8 mouse cellular contexts compared by ENCODE assay signal in genomic region chr3:145681348-145681935, GRCm38 (mm10). TPM values are rescaled to one million over a fixed set of nuclear protein-coding genes. Genes with fewer than 3 reads are reported as not detected.
DNase-seq lines count a peak whose midpoint lies in the region; ATAC-seq and TF ChIP-seq lines count a peak whose summit lies in the region.

No protein-coding gene starts in this region.

- H3K9me3 ChIP-seq in kidney, embryonic 15.5 days (replicated peaks): no peaks in the 10 kb centered on the region
- H3K9me3 ChIP-seq in heart, embryonic 13.5 days: no peaks in the 10 kb centered on the region

- H3K9ac ChIP-seq in kidney, embryonic 15.5 days: no peak overlapping the region
- H3K9ac ChIP-seq in heart, embryonic 13.5 days: no peak overlapping the region

- H3K27me3 ChIP-seq in kidney, embryonic 15.5 days: no peaks in the 10 kb centered on the region
- no peaks in the 10 kb centered on the region for H3K27me3 ChIP-seq in heart, embryonic 13.5 days (replicated peaks)
- H3K27me3 ChIP-seq in thymus, adult 2 months (ENCODE audit: control insufficient read depth, insufficient read depth, low read length): no peaks in the 10 kb centered on the region

- intact Hi-C loops in left cerebral cortex, adult 2 months (cut with DNase I): no loop called here

- no peak overlapping the region for H3K4me2 ChIP-seq in kidney, embryonic 15.5 days
- H3K4me2 ChIP-seq in heart, embryonic 13.5 days: peak overlapping the region; percentile 20; the same call in 1 of the 2 replicates

- 0 out of 2 replicates have a peak, but pooled peaks cover 3% of the 10 kb centered on the region for H3K36me3 ChIP-seq in kidney, embryonic 15.5 days
- H3K36me3 ChIP-seq in heart, embryonic 13.5 days: peaks cover 7% of the 10 kb centered on the region; the same call in 1 of the 2 replicates
- H3K36me3 ChIP-seq in thymus, adult 2 months (ENCODE audit: control insufficient read depth, insufficient read depth, low read length): no peaks in the 10 kb centered on the region

- H3K4me1 ChIP-seq in kidney, embryonic 15.5 days: peaks cover 15% of the 10 kb centered on the region
- H3K4me1 ChIP-seq in heart, embryonic 13.5 days: peaks cover 23% of the 10 kb centered on the region
- H3K4me1 ChIP-seq in thymus, adult 2 months (replicated peaks; ENCODE audit: control insufficient read depth, insufficient read depth, low read length): no peaks in the 10 kb centered on the region

- ATAC-seq in kidney, embryonic 15.5 days (replicated peaks; ENCODE audit: low FRiP score): no peak
- ATAC-seq in heart, embryonic 13.5 days (ENCODE audit: extremely low read depth, insufficient number of reproducible peaks, low FRiP score, low TSS enrichment): no peak

- TF ChIP-seq CTCF in left cerebral cortex, adult 2 months (IDR thresholded peaks at IDR 0.05): no peak
- no peak for TF ChIP-seq CTCF in thymus, adult 2 months (IDR thresholded peaks at IDR 0.05; ENCODE audit: borderline replicate concordance, control insufficient read depth, extremely low read depth, insufficient read depth, low read length, poor library complexity)

- no peak overlapping the region for H3K27ac ChIP-seq in kidney, embryonic 15.5 days
- 0 out of 2 replicates have a peak overlapping the region, but pooled peaks have one; percentile 5 for H3K27ac ChIP-seq in heart, embryonic 13.5 days (replicated peaks)
- H3K27ac ChIP-seq in left cerebral cortex, adult 2 months: peak overlapping the region; percentile 69; the same call in 1 of the 2 replicates
- no peak overlapping the region for H3K27ac ChIP-seq in thymus, adult 2 months (ENCODE audit: control insufficient read depth, insufficient read depth, low read length)

- WGBS in kidney, embryonic 15.5 days: 85% methylated on average over 10 of the region's 10 CpGs
- WGBS in heart, embryonic 13.5 days: 58% methylated on average over 10 of the region's 10 CpGs
- 95% methylated on average over 10 of the region's 10 CpGs for WGBS in thymus, adult 2 months

- DNase-seq in kidney, adult 18-20 months: peak; percentile 62
- DNase-seq in cerebellum, adult 18-20 months: peak; percentile 54
- peak in 1 of 2 experiments; percentile 35 for DNase-seq in left cerebral cortex, adult 2 months (ENCODE audit: extremely low spot score in 1 of 2, low spot score in 2 of 2)
- no peak for DNase-seq in thymus, postnatal 10 days (ENCODE audit: low spot score in 2 of 2)
- DNase-seq in thymus, adult 2 months: no peak
- DNase-seq in urinary bladder, adult 18-20 months (ENCODE audit: low spot score in 2 of 2): no peak

- H3K4me3 ChIP-seq in kidney, embryonic 15.5 days (replicated peaks): no peak overlapping the region
- H3K4me3 ChIP-seq in heart, embryonic 13.5 days: no peak overlapping the region
- no peak overlapping the region for H3K4me3 ChIP-seq in left cerebral cortex, adult 2 months
- H3K4me3 ChIP-seq in thymus, adult 2 months (ENCODE audit: control insufficient read depth, insufficient read depth, low read length): no peak overlapping the region

- TF ChIP-seq POLR2A in thymus, adult 2 months (IDR thresholded peaks at IDR 0.05; ENCODE audit: control insufficient read depth, extremely low read depth, insufficient read depth, low read length, poor library complexity): no peak

RNA-seq across cellular contexts. Expression of gene Ccn1, which starts 31.7 kb away (rescaled TPM):
- polyA plus RNA-seq in kidney, embryonic 15.5 days (2015; fragmentation: Nextera tagmentation; extraction: Ambion mirVana): 67.7 and 68.6 TPM in 2 replicates
- 60.0 and 62.1 TPM in 2 replicates for polyA plus RNA-seq in heart, embryonic 13.5 days (2015; fragmentation: Nextera tagmentation; extraction: Ambion mirVana)
- 10 to 100 TPM in 1 of 2 experiments, 1 to 10 TPM in 1; 7.8 to 12.6 TPM for total RNA-seq in left cerebral cortex, adult 2 months (2021)
- 5.8 and 8.1 TPM in 2 replicates for polyA plus RNA-seq in thymus, adult 2 months (2012; rRNA removed)

Comparison
In these comparisons a context has a peak if more than half of its experiments do, and no peak if none do; other contexts are left out.
1. DNase-seq: peak in kidney, adult 18-20 months (single experiment) and cerebellum, adult 18-20 months (2 of 2); none in thymus, postnatal 10 days (0 of 2), thymus, adult 2 months (single experiment) and urinary bladder, adult 18-20 months (0 of 2).
2. H3K27ac ChIP-seq: peak in heart, embryonic 13.5 days (single experiment) and left cerebral cortex, adult 2 months (single experiment); none in kidney, embryonic 15.5 days (single experiment) and thymus, adult 2 months (single experiment).